Mouse (Mus musculus): ENCODE data around the gene Ccin. TPM values are rescaled to one million over a fixed set of nuclear protein-coding genes. Genes with fewer than 3 reads are reported as not detected.

The Ccin gene
- polyA plus RNA-seq, 1 experiment from 2014 or later, result not detected

GRCm38 (mm10) chr4:44029661-44030066 is 46.4 kb downstream of the Ccin start:
- peaks cover 20% of the 10 kb centered on the region for H3K4me1 ChIP-seq
- no peak overlapping the region for H3K27ac ChIP-seq
- no peak for DNase-seq (ENCODE audit: extremely low spot score, low spot score)
- peaks cover 100% of the 10 kb centered on the region for H3K27me3 ChIP-seq (ENCODE audit: poor library complexity, severe bottlenecking)
- peaks cover 9% of the 10 kb centered on the region; the same call in 1 of the 2 replicates for H3K9me3 ChIP-seq
- H3K36me3 ChIP-seq (replicated peaks), result peaks cover 98% of the 10 kb centered on the region
- 94% methylated on average over 15 of the region's 15 CpGs for WGBS
- no peak overlapping the region for H3K4me3 ChIP-seq

- 90% methylated on average over 5 of the region's 5 CpGs for WGBS
- Histone ChIP-seq H3K27ac (no peak overlapping the region), H3K36me3 (replicated peaks) (peaks cover 89% of the 10 kb centered on the region)
These were observed 48.2 kb downstream of the Ccin start for GRCm38 (mm10) chr4:44031521-44031920.

More at GRCm38 (mm10) chr4:44031521-44031920, 48.2 kb downstream of the Ccin start:
- no peak for DNase-seq (ENCODE audit: extremely low spot score, low spot score)
- Histone ChIP-seq H3K4me1 (peaks cover 20% of the 10 kb centered on the region), H3K27me3 (ENCODE audit: poor library complexity, severe bottlenecking) (peaks cover 100% of the 10 kb centered on the region), H3K9me3 (peaks cover 9% of the 10 kb centered on the region; the same call in 1 of the 2 replicates), H3K4me3 (no peak overlapping the region)

Other genes starting within 250 kb of the Ccin start
- gene Olfr159, start 212.5 kb upstream of the Ccin start, polyA plus RNA-seq (2016; fragmentation: Nextera tagmentation; extraction: Ambion mirVana), result not detected in 2 replicates
- gene Olfr156, start 159.6 kb upstream of the Ccin start, polyA plus RNA-seq (2016; fragmentation: Nextera tagmentation; extraction: Ambion mirVana), result not detected in 2 replicates
- not detected in 2 replicates for gene Olfr157, start 143.3 kb upstream of the Ccin start, polyA plus RNA-seq (2016; fragmentation: Nextera tagmentation; extraction: Ambion mirVana)
- gene Olfr155, start 131.9 kb upstream of the Ccin start, polyA plus RNA-seq (2016; fragmentation: Nextera tagmentation; extraction: Ambion mirVana), result not detected in 2 replicates
- 9.4 and 11.2 TPM in 2 replicates for gene Reck, start 108.0 kb upstream of the Ccin start, polyA plus RNA-seq (2016; fragmentation: Nextera tagmentation; extraction: Ambion mirVana)
- gene Glipr2, start 26.1 kb upstream of the Ccin start, polyA plus RNA-seq (2016; fragmentation: Nextera tagmentation; extraction: Ambion mirVana), result 52.7 and 52.8 TPM in 2 replicates
- 176 and 179 TPM in 2 replicates for gene Clta, start 21.0 kb downstream of the Ccin start, polyA plus RNA-seq (2016; fragmentation: Nextera tagmentation; extraction: Ambion mirVana)
- 18.0 and 19.2 TPM in 2 replicates for gene Gne, start 100.7 kb downstream of the Ccin start, polyA plus RNA-seq (2016; fragmentation: Nextera tagmentation; extraction: Ambion mirVana)